Mouse (Mus musculus): ENCODE results near the gene Dysf. TPM values are rescaled to one million over a fixed set of nuclear protein-coding genes. Genes with fewer than 3 reads are reported as not detected.

Dysf gene
- polyA plus RNA-seq, 1 experiment from 2014 or later = 4.4 TPM

GRCm38 (mm10) chr6:84135709-84136108, 127.3 kb downstream of the Dysf start:
- H3K9ac ChIP-seq (ENCODE audit: low read length) = no peak overlapping the region
- no peaks in the 10 kb centered on the region for H3K36me3 ChIP-seq (ENCODE audit: control insufficient read depth, insufficient read depth, low read length)
- H3K27ac ChIP-seq (replicated peaks) = no peak overlapping the region
- no peaks in the 10 kb centered on the region for H3K4me1 ChIP-seq (replicated peaks; ENCODE audit: control insufficient read depth, insufficient read depth)
- H3K9me3 ChIP-seq (ENCODE audit: control insufficient read depth, low read length) = no peaks in the 10 kb centered on the region
- no peak for TF ChIP-seq CTCF (IDR thresholded peaks at IDR 0.05; ENCODE audit: low read depth)
- TF ChIP-seq EP300 (optimal IDR thresholded peaks at IDR 0.05) = no peak
- no peak overlapping the region for H3K4me2 ChIP-seq (replicated peaks; ENCODE audit: low read depth)
- WGBS = 94% methylated on average over 9 of the region's 9 CpGs
- H3K4me3 ChIP-seq (ENCODE audit: low read depth, low read length) = no peak overlapping the region
- DNase-seq (ENCODE audit: low spot score) (no peak), ATAC-seq (ENCODE audit: low FRiP score, low TSS enrichment) (no peak)
- no peaks in the 10 kb centered on the region for H3K27me3 ChIP-seq (ENCODE audit: control insufficient read depth, insufficient read depth, low read length)

GRCm38 (mm10) chr6:84136345-84136744, 128.0 kb downstream of the Dysf start:
- H3K9me3 ChIP-seq (ENCODE audit: control insufficient read depth, low read length) = no peaks in the 10 kb centered on the region
- H3K9ac ChIP-seq (ENCODE audit: low read length) = no peak overlapping the region
- ATAC-seq (ENCODE audit: low FRiP score, low TSS enrichment) = no peak
- no peak for DNase-seq (ENCODE audit: low spot score)
- H3K36me3 ChIP-seq (ENCODE audit: control insufficient read depth, insufficient read depth, low read length) = no peaks in the 10 kb centered on the region
- no peak overlapping the region for H3K27ac ChIP-seq (replicated peaks)
- TF ChIP-seq CTCF (IDR thresholded peaks at IDR 0.05; ENCODE audit: low read depth) (no peak), EP300 (optimal IDR thresholded peaks at IDR 0.05) (no peak)
- H3K4me1 ChIP-seq (replicated peaks; ENCODE audit: control insufficient read depth, insufficient read depth) = no peaks in the 10 kb centered on the region
- H3K27me3 ChIP-seq (ENCODE audit: control insufficient read depth, insufficient read depth, low read length) = no peaks in the 10 kb centered on the region
- H3K4me2 ChIP-seq (replicated peaks; ENCODE audit: low read depth) = no peak overlapping the region
- H3K4me3 ChIP-seq (ENCODE audit: low read depth, low read length) = no peak overlapping the region
- WGBS = 89% methylated on average over 11 of the region's 11 CpGs

GRCm38 (mm10) chr6:84139932-84140331, 131.5 kb downstream of the Dysf start:
- DNase-seq (ENCODE audit: low spot score) (no peak), ATAC-seq (ENCODE audit: low FRiP score, low TSS enrichment) (no peak)
- Histone ChIP-seq H3K9ac (ENCODE audit: low read length) (no peak overlapping the region), H3K4me3 (ENCODE audit: low read depth, low read length) (no peak overlapping the region), H3K27ac (replicated peaks) (no peak overlapping the region), H3K9me3 (ENCODE audit: control insufficient read depth, low read length) (no peaks in the 10 kb centered on the region), H3K4me2 (replicated peaks; ENCODE audit: low read depth) (no peak overlapping the region), H3K27me3 (ENCODE audit: control insufficient read depth, insufficient read depth, low read length) (no peaks in the 10 kb centered on the region), H3K4me1 (replicated peaks; ENCODE audit: control insufficient read depth, insufficient read depth) (no peaks in the 10 kb centered on the region), H3K36me3 (ENCODE audit: control insufficient read depth, insufficient read depth, low read length) (no peaks in the 10 kb centered on the region)
- TF ChIP-seq EP300 (optimal IDR thresholded peaks at IDR 0.05) (no peak), CTCF (IDR thresholded peaks at IDR 0.05; ENCODE audit: low read depth) (no peak)
- 69% methylated on average over 14 of the region's 14 CpGs for WGBS

- Histone ChIP-seq H3K9me3 (ENCODE audit: control insufficient read depth, low read length) (no peaks in the 10 kb centered on the region), H3K4me2 (replicated peaks; ENCODE audit: low read depth) (no peak overlapping the region), H3K4me1 (replicated peaks; ENCODE audit: control insufficient read depth, insufficient read depth) (no peaks in the 10 kb centered on the region), H3K9ac (ENCODE audit: low read length) (no peak overlapping the region), H3K4me3 (ENCODE audit: low read depth, low read length) (no peak overlapping the region), H3K27me3 (ENCODE audit: control insufficient read depth, insufficient read depth, low read length) (no peaks in the 10 kb centered on the region), H3K36me3 (ENCODE audit: control insufficient read depth, insufficient read depth, low read length) (no peaks in the 10 kb centered on the region), H3K27ac (replicated peaks) (no peak overlapping the region)
- no peak for DNase-seq (ENCODE audit: low spot score)
- no peak for TF ChIP-seq EP300 (optimal IDR thresholded peaks at IDR 0.05)
- no peak for TF ChIP-seq CTCF (IDR thresholded peaks at IDR 0.05; ENCODE audit: low read depth)
- WGBS = 59% methylated on average over 9 of the region's 9 CpGs
- ATAC-seq (ENCODE audit: low FRiP score, low TSS enrichment) = peak; percentile 51; the same call in 1 of the 2 replicates
Observed at GRCm38 (mm10) chr6:84142481-84142880, 134.1 kb downstream of the Dysf start.

GRCm38 (mm10) chr6:84143328-84143727, 134.9 kb downstream of the Dysf start:
- Histone ChIP-seq H3K9ac (ENCODE audit: low read length) (no peak overlapping the region; the same call in 1 of the 2 replicates), H3K27ac (replicated peaks) (no peak overlapping the region)

GRCm38 (mm10) chr6:84144393-84144792, 136.0 kb downstream of the Dysf start:
- Histone ChIP-seq H3K36me3 (ENCODE audit: control insufficient read depth, insufficient read depth, low read length) (no peaks in the 10 kb centered on the region), H3K4me3 (ENCODE audit: low read depth, low read length) (no peak overlapping the region), H3K4me2 (replicated peaks; ENCODE audit: low read depth) (no peak overlapping the region), H3K27me3 (ENCODE audit: control insufficient read depth, insufficient read depth, low read length) (no peaks in the 10 kb centered on the region), H3K9me3 (ENCODE audit: control insufficient read depth, low read length) (no peaks in the 10 kb centered on the region), H3K27ac (replicated peaks) (no peak overlapping the region), H3K4me1 (replicated peaks; ENCODE audit: control insufficient read depth, insufficient read depth) (no peaks in the 10 kb centered on the region), H3K9ac (ENCODE audit: low read length) (no peak overlapping the region)
- 87% methylated on average over 4 of the region's 4 CpGs for WGBS
- TF ChIP-seq EP300 (optimal IDR thresholded peaks at IDR 0.05) (no peak), CTCF (IDR thresholded peaks at IDR 0.05; ENCODE audit: low read depth) (no peak)
- ATAC-seq (ENCODE audit: low FRiP score, low TSS enrichment) (no peak), DNase-seq (ENCODE audit: low spot score) (no peak)

More at GRCm38 (mm10) chr6:84143328-84143727, 134.9 kb downstream of the Dysf start:
- Histone ChIP-seq H3K9me3 (ENCODE audit: control insufficient read depth, low read length) (no peaks in the 10 kb centered on the region), H3K27me3 (ENCODE audit: control insufficient read depth, insufficient read depth, low read length) (no peaks in the 10 kb centered on the region), H3K4me3 (ENCODE audit: low read depth, low read length) (no peak overlapping the region), H3K36me3 (ENCODE audit: control insufficient read depth, insufficient read depth, low read length) (no peaks in the 10 kb centered on the region), H3K4me1 (replicated peaks; ENCODE audit: control insufficient read depth, insufficient read depth) (no peaks in the 10 kb centered on the region), H3K4me2 (replicated peaks; ENCODE audit: low read depth) (no peak overlapping the region)
- ATAC-seq (ENCODE audit: low FRiP score, low TSS enrichment) (no peak), DNase-seq (ENCODE audit: low spot score) (no peak)
- 79% methylated on average over 1 of the region's 1 CpGs for WGBS
- no peak for TF ChIP-seq CTCF (IDR thresholded peaks at IDR 0.05; ENCODE audit: low read depth)

Data from stomach, postnatal 0 days (tissue).